Mouse (Mus musculus) ES-Bruce4 (cell line): ENCODE results near the gene Tmem139.
A peak's percentile ranks its signal among the peaks of the same experiment; 100 is the strongest.

Experiments
- CTCF ChIP-seq: IDR thresholded peaks from one replicate; pipeline ENCODE4 v1.8.1; 2011; ENCODE audit warnings: low read depth, low read length
- EP300 ChIP-seq: IDR thresholded peaks from 2 replicates; pipeline ENCODE4 v1.6.1; 2011; ENCODE audit warnings: low read depth, low read length; ENCODE audit not compliant: insufficient read depth
- POLR2A ChIP-seq: IDR thresholded peaks from one replicate; pipeline ENCODE4 v1.8.1; 2011; ENCODE audit warnings: low read length; ENCODE audit not compliant: insufficient read depth

- 0 out of 2 replicates have a peak, but pooled peaks have one; percentile 43 for TF ChIP-seq EP300
- TF ChIP-seq CTCF = peak; percentile 80
- TF ChIP-seq POLR2A = no peak
Observed at GRCm38 (mm10) chr6:42257303-42257863, 4.4 kb upstream of the Tmem139 start.
